Mouse (Mus musculus) adipose tissue, adult 10 weeks (tissue): ENCODE results near the gene Cdh15. TPM values are rescaled to one million over a fixed set of nuclear protein-coding genes. Genes with fewer than 3 reads are reported as not detected.

Experiments used
- polyA plus RNA-seq: library from polyadenylated mRNA; stranded (reverse); fragments of 350-450 nt; fragmentation: Illumina TruSeq; extraction: RNeasy Lipid Tissue Mini Kit (QIAGEN cat#74804); gene quantifications from one replicate; pipeline ENCODE4 v1.2.3, GENCODE M21; 2014; ENCODE audit warnings: low read depth, low replicate concordance

Cdh15 gene
- polyA plus RNA-seq, result not detected

GRCm38 (mm10) chr8:122847829-122848561 is at the start of gene Cdh15:
TSS of gene Cdh15 (plus strand) at chr8:122847966.

Other genes with a start within 250 kb of the Cdh15 start
- 16.0 TPM for gene Galns, start 236.5 kb upstream of the Cdh15 start, polyA plus RNA-seq
- 46.1 TPM for gene Trappc2l, start 236.3 kb upstream of the Cdh15 start, polyA plus RNA-seq
- not detected for gene Pabpn1l, start 225.2 kb upstream of the Cdh15 start, polyA plus RNA-seq
- 5.3 TPM for gene Cbfa2t3, start 148.9 kb upstream of the Cdh15 start, polyA plus RNA-seq
- 18.7 TPM for gene Acsf3, start 72.5 kb upstream of the Cdh15 start, polyA plus RNA-seq
- 50.9 TPM for gene Ankrd11, start 194.3 kb downstream of the Cdh15 start, polyA plus RNA-seq
- gene Spg7, start 215.0 kb downstream of the Cdh15 start, polyA plus RNA-seq, result 79.3 TPM